ENCODE assay signal across 20 mouse cellular contexts in the genomic region with DNA sequence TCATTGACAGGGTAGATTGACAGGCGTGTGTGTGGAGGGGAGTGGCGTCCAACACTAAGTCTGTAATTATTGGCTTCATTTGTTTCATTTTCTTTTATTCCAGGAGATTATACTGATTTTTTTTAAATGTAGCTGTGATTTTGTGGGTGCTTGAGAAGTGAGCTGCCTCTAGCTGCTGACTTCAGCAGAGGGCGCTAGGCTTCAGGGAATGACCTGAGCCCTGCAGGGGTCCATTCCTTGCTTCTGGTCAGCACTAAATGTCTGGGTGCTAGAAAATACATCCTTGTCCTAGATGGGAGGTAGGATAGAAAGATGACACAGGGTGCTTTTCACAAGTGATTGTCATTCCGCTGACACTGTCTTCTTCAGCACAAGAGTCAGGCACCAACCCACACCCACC.
A peak's percentile ranks its signal among the peaks of the same experiment; 100 is the strongest.
DNase-seq lines count a peak whose midpoint lies in the region; TF ChIP-seq lines count a peak whose summit lies in the region.
"Had no signal": no experiment of that assay in that cellular context is flagged by ENCODE, and none has a peak within 500 bp of the region (broad histone marks: within the 10 kb centered on the region; RNA-seq: fewer than 3 reads in every experiment).

No protein-coding gene starts in this region.

- H3K9ac ChIP-seq in heart, adult 2 months (ENCODE audit: low read depth, low read length) = no peak overlapping the region
- H3K9ac ChIP-seq in CH12.LX (ENCODE audit: insufficient read depth, low read depth) (no peak overlapping the region), ES-E14 (ENCODE audit: insufficient read depth, low read depth, low read length, poor library complexity, severe bottlenecking) (no peak overlapping the region)
- H3K9ac ChIP-seq: embryonic facial prominence, embryonic 12.5 days; heart, embryonic 13.5 days had no signal

- H3K27ac ChIP-seq in heart, adult 2 months = no peak overlapping the region
- H3K27ac ChIP-seq in left cerebral cortex, adult 2 months = no peak overlapping the region
- H3K27ac ChIP-seq in CH12.LX (ENCODE audit: insufficient read depth, low read depth) (no peak overlapping the region), ES-E14 (ENCODE audit: insufficient read depth, low read depth, low read length, poor library complexity, severe bottlenecking) (no peak overlapping the region)
- H3K27ac ChIP-seq: embryonic facial prominence, embryonic 12.5 days; heart, embryonic 13.5 days; macrophage had no signal

- dilution Hi-C loops in CH12.LX (cut with MboI; ENCODE audit: extremely low pct_ligation_motif_present, extremely low pct_unique_long_range_greater_than_20kb, low sequenced_read_pairs) = no loop called here

- no peaks in the 10 kb centered on the region for H3K27me3 ChIP-seq in heart, adult 2 months (ENCODE audit: control insufficient read depth, insufficient read depth, low read length)
- H3K27me3 ChIP-seq in CH12.LX (replicated peaks) = no peaks in the 10 kb centered on the region
- H3K27me3 ChIP-seq: embryonic facial prominence, embryonic 12.5 days had no signal

- H3K79me2 ChIP-seq in heart, adult 2 months (replicated peaks; ENCODE audit: control insufficient read depth, insufficient read depth, low read length) = no peaks in the 10 kb centered on the region
- no peaks in the 10 kb centered on the region for H3K79me2 ChIP-seq in CH12.LX (replicated peaks; ENCODE audit: control insufficient read depth, extremely low read depth, insufficient read depth, poor library complexity, severe bottlenecking)

- no peak for TF ChIP-seq POLR2A in heart, adult 2 months (IDR thresholded peaks at IDR 0.05; ENCODE audit: insufficient read depth, low read depth, low read length)
- TF ChIP-seq POLR2A in CH12.LX (IDR thresholded peaks at IDR 0.05; ENCODE audit: low read depth, low read length) = no peak

- H3K4me1 ChIP-seq in heart, adult 2 months (ENCODE audit: control insufficient read depth, insufficient read depth, low read length) = no peaks in the 10 kb centered on the region
- no peaks in the 10 kb centered on the region for H3K4me1 ChIP-seq in CH12.LX (ENCODE audit: control insufficient read depth in 1 of 2, insufficient read depth in 2 of 2)
- H3K4me1 ChIP-seq in ES-E14 (ENCODE audit: control insufficient read depth in 2 of 2, insufficient read depth in 2 of 2, low read length in 2 of 2, poor library complexity in 1 of 2) = no peaks in the 10 kb centered on the region
- H3K4me1 ChIP-seq: embryonic facial prominence, embryonic 12.5 days had no signal

- no peak for TF ChIP-seq EP300 in heart, adult 2 months (IDR thresholded peaks at IDR 0.05; ENCODE audit: insufficient read depth, low read depth, low read length)
- TF ChIP-seq EP300 in CH12.LX (IDR thresholded peaks at IDR 0.05; ENCODE audit: low read length) = no peak

- H3K36me3 ChIP-seq in heart, adult 2 months (ENCODE audit: control insufficient read depth, insufficient read depth, low read length) = no peaks in the 10 kb centered on the region
- H3K36me3 ChIP-seq in CH12.LX (replicated peaks in 1 of 2; ENCODE audit: control insufficient read depth in 1 of 2, insufficient read depth in 1 of 2, low read length in 1 of 2) (peaks cover 0 to 1% of the 10 kb centered on the region in 2 experiments), ES-E14 (ENCODE audit: control insufficient read depth, insufficient read depth, low read length, poor library complexity, severe bottlenecking) (no peaks in the 10 kb centered on the region)
- H3K36me3 ChIP-seq: embryonic facial prominence, embryonic 12.5 days; heart, embryonic 13.5 days; midbrain, embryonic 10.5 days had no signal

- TF ChIP-seq CTCF in heart, adult 2 months (IDR thresholded peaks at IDR 0.05) = peak; percentile 18
- peak; percentile 1; the same call in 1 of the 2 replicates for TF ChIP-seq CTCF in left cerebral cortex, adult 2 months (IDR thresholded peaks at IDR 0.05)
- peak in 1 of 2 experiments; percentile 40; a peak in 2 of 4 replicates for TF ChIP-seq CTCF in CH12.LX (conservative IDR thresholded peaks at IDR 0.05 in 1 of 2, IDR thresholded peaks at IDR 0.05 in 1 of 2; ENCODE audit: low read depth in 2 of 2, low read length in 2 of 2)

- H3K9me3 ChIP-seq in CH12.LX (replicated peaks; ENCODE audit: low read length) = no peaks in the 10 kb centered on the region
- no peaks in the 10 kb centered on the region for H3K9me3 ChIP-seq in ES-E14 (ENCODE audit: control insufficient read depth, insufficient read depth, low read depth, low read length)
- H3K9me3 ChIP-seq: embryonic facial prominence, embryonic 12.5 days; heart, embryonic 13.5 days; midbrain, embryonic 10.5 days had no signal

- peak; percentile 36 for TF ChIP-seq RAD21 in CH12.LX (IDR thresholded peaks at IDR 0.05; ENCODE audit: low read depth, low read length)

- intact Hi-C loops in heart, adult 2 months (cut with DNase I) = no loop called here
- intact Hi-C loops in heart, postnatal 10 days (cut with DNase I) = no loop called here
- intact Hi-C loops in left cerebral cortex, adult 2 months (cut with DNase I) = no loop called here
- intact Hi-C loops in left cerebral cortex, postnatal 14 days (cut with DNase I) = no loop called here

- in situ Hi-C loops in CH12.LX (cut with MboI; ENCODE audit: low pct_ligation_motif_present, low pct_unique_long_range_greater_than_20kb, low sequenced_read_pairs) (no loop called here), ES-E14 (cut with MboI; ENCODE audit: low sequenced_read_pairs in 2 of 2, unreplicated experiment in 2 of 2) (no loop called here)

- H3K4me2 ChIP-seq in CH12.LX (ENCODE audit: insufficient read depth, low read depth, poor library complexity, severe bottlenecking) = no peak overlapping the region
- H3K4me2 ChIP-seq: embryonic facial prominence, embryonic 12.5 days; heart, embryonic 13.5 days had no signal

- DNase-seq in heart, adult 2 months = no peak
- no peak for DNase-seq in heart, postnatal 10 days
- no peak for DNase-seq in left cerebral cortex, adult 2 months (ENCODE audit: extremely low spot score in 1 of 2, low spot score in 2 of 2)
- DNase-seq in left cerebral cortex, postnatal 14 days (ENCODE audit: low spot score in 2 of 2) = no peak
- DNase-seq in CH12.LX (ENCODE audit: extremely low read depth) = no peak
- DNase-seq in ES-E14 (ENCODE audit: low read depth, low spot score) = no peak
- DNase-seq in urinary bladder, postnatal 25 days (ENCODE audit: low spot score) = no peak
- no peak for DNase-seq in Muller cell, postnatal 12 days (ENCODE audit: inconsistent ontology term)
- DNase-seq: adrenal gland, postnatal 36 days; B cell, adult 2 months; cerebellum, adult 2 months; heart, postnatal 4 days; kidney, adult 2 months; kidney, postnatal 25 days; lung, adult 2 months; thymus, postnatal 14 days had no signal

- no peak overlapping the region for H3K4me3 ChIP-seq in heart, adult 2 months
- H3K4me3 ChIP-seq in left cerebral cortex, adult 2 months = no peak overlapping the region
- H3K4me3 ChIP-seq in CH12.LX (replicated peaks in 1 of 3; ENCODE audit: low read depth in 2 of 3, low read length in 2 of 3, poor library complexity in 1 of 3) = no peak overlapping the region
- H3K4me3 ChIP-seq in ES-E14 (ENCODE audit: insufficient read depth in 1 of 2, low read depth in 1 of 2, low read length in 2 of 2, poor library complexity in 1 of 2, severe bottlenecking in 1 of 2) = no peak overlapping the region
- H3K4me3 ChIP-seq: embryonic facial prominence, embryonic 12.5 days; heart, embryonic 13.5 days; midbrain, embryonic 10.5 days had no signal

- WGBS in heart, adult 2 months = 99% methylated on average over 4 of the region's 4 CpGs

TF ChIP-seq in CH12.LX, 34 proteins besides CTCF, POLR2A, EP300 and RAD21:
- TF ChIP-seq JUND (conservative IDR thresholded peaks at IDR 0.05; ENCODE audit: low read depth, low read length) (no peak), JUN (IDR thresholded peaks at IDR 0.05; ENCODE audit: insufficient read depth, low read depth, low read length) (no peak), E2F4 (IDR thresholded peaks at IDR 0.05; ENCODE audit: insufficient replicate concordance, low read depth, low read length) (no peak), MEF2A (IDR thresholded peaks at IDR 0.05; ENCODE audit: borderline replicate concordance, low read depth, low read length) (no peak), SMC3 (IDR thresholded peaks at IDR 0.05; ENCODE audit: low read depth, low read length) (peak; percentile 25; the same call in 1 of the 2 replicates), ELF1 (IDR thresholded peaks at IDR 0.05; ENCODE audit: low read depth, low read length) (no peak), RCOR1 (conservative IDR thresholded peaks at IDR 0.05; ENCODE audit: low read depth, low read length) (no peak)

TF ChIP-seq in ES-E14, 5 proteins besides CTCF, POLR2A, EP300 and RAD21:
- TF ChIP-seq ZNF384 (IDR thresholded peaks at IDR 0.05; ENCODE audit: low read depth, low read length) = no peak
- TF ChIP-seq CHD2 (IDR thresholded peaks at IDR 0.05; ENCODE audit: low read depth, low read length) = no peak
- peak; percentile 64; the same call in 1 of the 2 replicates for TF ChIP-seq ZC3H11A (IDR thresholded peaks at IDR 0.05; ENCODE audit: borderline replicate concordance, low read depth, low read length)
- TF ChIP-seq HCFC1 (IDR thresholded peaks at IDR 0.05; ENCODE audit: borderline replicate concordance, insufficient read depth, low read length) = no peak
- TF ChIP-seq MAFK (IDR thresholded peaks at IDR 0.05; ENCODE audit: insufficient read depth, low read depth, low read length) = no peak
